Mouse (Mus musculus): ENCODE measurements at regions not wholly inside any gene's neighbourhood (a gene's known extent, or its start where the extent isn't known, plus 50 kb on each side); places are given as distances from the start of the nearest gene placed in this dataset.
"Not testable (repeated sequence)": the region's sequence is repeated elsewhere in the genome, so short reads cannot be mapped to it uniquely, and the experiment has no call there.

- peak in 1 of 2 experiments; percentile 15 for DNase-seq (ENCODE audit: low spot score in 2 of 2)
These were observed 216.2 kb upstream of the Sesn3 start for GRCm38 (mm10) chr9:14058592-14059227.

GRCm38 (mm10) chr9:14059228-14059779 is 215.6 kb upstream of the Sesn3 start:
- DNase-seq (ENCODE audit: low spot score in 2 of 2): peak in 1 of 2 experiments; percentile 29

- DNase-seq (ENCODE audit: low spot score in 2 of 2): no peak
These were observed 214.6 kb upstream of the Sesn3 start for GRCm38 (mm10) chr9:14060257-14060656.

GRCm38 (mm10) chr9:14061389-14061788 is 213.5 kb upstream of the Sesn3 start:
- DNase-seq (ENCODE audit: low spot score in 2 of 2): no peak

DNA sequence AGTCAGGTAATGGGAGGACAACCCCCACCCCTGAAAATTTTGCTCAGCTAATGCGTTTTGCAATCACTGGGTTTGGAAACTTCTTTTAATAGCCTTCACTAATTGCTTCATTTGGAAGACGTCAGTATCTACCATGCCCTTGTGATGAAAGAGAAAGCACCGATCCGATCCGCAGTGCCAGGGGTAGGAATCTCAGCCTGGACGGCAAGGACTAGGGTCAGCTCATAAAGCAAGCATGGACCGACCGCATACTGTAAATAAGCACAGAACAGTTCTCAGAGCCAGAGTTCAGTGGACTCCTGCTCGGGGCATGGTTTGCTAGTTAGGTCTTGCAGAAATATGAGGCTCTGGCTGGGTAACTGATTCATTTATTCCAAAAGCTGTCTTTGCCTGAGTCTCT is 213.0 kb upstream of the Sesn3 start:
- DNase-seq (ENCODE audit: low spot score in 2 of 2): no peak

- no peak for DNase-seq (ENCODE audit: low spot score in 2 of 2)
These were observed 212.2 kb upstream of the Sesn3 start for GRCm38 (mm10) chr9:14062706-14063105.

GRCm38 (mm10) chr9:14066741-14067140 is 208.1 kb upstream of the Sesn3 start:
- not testable (repeated sequence) for DNase-seq (ENCODE audit: low spot score in 2 of 2)

DNA sequence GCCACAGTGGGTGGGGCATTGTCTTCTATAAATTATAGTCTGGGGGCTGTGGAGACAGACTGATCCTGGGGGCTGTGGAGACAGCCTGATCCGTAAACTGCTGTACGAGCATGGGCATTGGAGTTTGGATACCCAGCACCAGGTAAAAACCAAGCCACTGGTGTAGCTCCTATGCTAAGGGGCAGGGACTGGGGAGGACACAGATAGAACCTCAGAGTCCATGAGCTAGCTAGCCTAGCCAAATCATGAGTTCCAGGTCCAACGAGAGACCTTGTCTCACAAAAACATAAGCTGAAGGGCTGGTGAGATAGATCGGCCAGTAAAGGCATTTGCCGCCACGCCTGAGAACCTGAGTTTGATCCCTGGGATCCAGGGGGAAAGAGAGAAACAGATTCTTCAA is 205.8 kb upstream of the Sesn3 start:
- no peak for DNase-seq (ENCODE audit: low spot score in 2 of 2)

DNA sequence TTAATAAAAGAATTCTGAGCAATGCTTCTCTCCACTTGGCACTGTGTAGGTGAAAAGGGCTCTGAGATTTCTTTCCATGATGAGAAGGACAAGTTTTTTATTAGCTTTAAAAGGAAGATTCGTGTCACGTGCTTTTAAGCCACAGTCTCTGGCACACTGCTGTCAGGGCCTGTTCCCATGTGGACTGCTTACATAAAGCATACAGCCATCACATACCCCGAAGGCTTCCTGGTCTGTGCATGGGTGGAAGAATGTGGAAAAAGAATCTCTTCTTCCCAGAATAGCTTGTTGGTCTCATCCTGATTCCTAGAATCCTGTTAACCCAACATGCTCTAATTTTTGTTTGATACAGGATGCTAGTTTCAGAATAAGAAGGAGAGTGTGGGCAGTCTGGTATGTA is 205.1 kb upstream of the Sesn3 start:
- DNase-seq (ENCODE audit: low spot score in 2 of 2): no peak

GRCm38 (mm10) chr9:14071728-14072127 is 203.1 kb upstream of the Sesn3 start:
- DNase-seq (ENCODE audit: low spot score in 2 of 2): no peak

GRCm38 (mm10) chr9:14072950-14073349 is 201.9 kb upstream of the Sesn3 start:
- DNase-seq (ENCODE audit: low spot score in 2 of 2): no peak

GRCm38 (mm10) chr9:14074273-14074672 is 200.6 kb upstream of the Sesn3 start:
- DNase-seq (ENCODE audit: low spot score in 2 of 2): no peak

DNA sequence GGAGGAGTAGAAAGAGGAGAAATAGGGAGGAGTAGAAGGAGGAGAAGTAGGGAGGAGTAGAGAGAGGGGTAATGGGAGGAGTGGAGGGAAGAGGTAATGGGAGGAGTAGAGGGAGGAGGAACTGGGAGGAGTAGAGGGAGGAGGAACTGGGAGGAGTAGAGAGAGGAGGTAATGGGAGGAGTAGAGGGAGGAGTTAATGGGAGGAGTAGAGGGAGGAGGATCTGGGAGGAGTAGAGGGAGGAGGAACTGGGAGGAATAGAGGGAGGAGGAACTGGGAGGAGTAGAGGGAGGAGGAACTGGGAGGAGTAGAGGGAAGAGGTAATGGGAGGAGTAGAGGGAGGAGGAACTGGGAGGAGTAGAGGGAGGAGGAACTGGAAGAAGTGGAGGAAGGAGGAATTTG is 200.0 kb upstream of the Sesn3 start:
- not testable (repeated sequence) for DNase-seq (ENCODE audit: low spot score in 2 of 2)

DNA sequence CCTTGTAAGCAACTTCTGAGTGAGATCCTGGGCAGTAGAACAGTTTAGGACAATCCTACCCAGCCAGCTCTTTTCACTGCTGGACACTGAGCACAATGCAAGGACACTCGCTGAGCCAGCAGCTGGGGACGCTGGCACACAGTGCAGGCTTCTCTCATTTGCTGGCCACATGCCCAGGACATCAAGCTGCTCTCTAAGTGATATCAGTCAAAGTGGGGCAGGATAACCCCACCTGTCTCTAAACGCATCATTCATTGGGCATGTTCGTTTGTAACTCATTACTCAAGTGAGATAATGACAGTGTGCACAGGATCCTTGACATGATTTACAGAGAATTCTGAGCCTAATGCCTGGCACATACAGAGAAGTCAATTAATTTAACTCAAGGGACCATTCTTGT is 199.4 kb upstream of the Sesn3 start:
- DNase-seq (ENCODE audit: low spot score in 2 of 2): peak; percentile 35 to 51

DNA sequence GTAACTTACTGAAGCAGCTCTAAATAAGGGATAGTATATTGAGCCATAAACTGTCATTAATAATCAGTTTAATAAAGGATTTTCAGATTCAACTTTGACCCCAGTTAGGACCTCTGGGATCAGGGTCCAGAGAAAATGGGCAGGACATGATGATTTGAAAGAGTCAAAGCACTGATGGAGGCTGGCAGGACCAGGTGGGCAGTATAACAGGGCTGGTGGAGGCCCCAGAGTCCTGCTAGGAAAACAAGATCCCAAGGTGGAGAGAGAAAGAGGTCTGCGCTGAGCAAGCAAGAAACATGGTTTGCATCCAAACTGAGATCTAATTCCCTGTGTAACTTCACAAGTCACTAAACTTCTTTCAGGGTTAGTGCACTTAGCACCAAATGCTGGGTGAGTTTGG is 199.0 kb upstream of the Sesn3 start:
- DNase-seq (ENCODE audit: low spot score in 2 of 2): no peak

GRCm38 (mm10) chr9:14076728-14077127 is 198.1 kb upstream of the Sesn3 start:
- DNase-seq (ENCODE audit: low spot score in 2 of 2): no peak

GRCm38 (mm10) chr9:14081138-14081537 is 193.7 kb upstream of the Sesn3 start:
- DNase-seq (ENCODE audit: low spot score in 2 of 2): no peak

- DNase-seq (ENCODE audit: low spot score in 2 of 2): no peak
These were observed 188.7 kb upstream of the Sesn3 start for GRCm38 (mm10) chr9:14086201-14086600.

GRCm38 (mm10) chr9:14086611-14087010 is 188.3 kb upstream of the Sesn3 start:
- no peak for DNase-seq (ENCODE audit: low spot score in 2 of 2)

DNA sequence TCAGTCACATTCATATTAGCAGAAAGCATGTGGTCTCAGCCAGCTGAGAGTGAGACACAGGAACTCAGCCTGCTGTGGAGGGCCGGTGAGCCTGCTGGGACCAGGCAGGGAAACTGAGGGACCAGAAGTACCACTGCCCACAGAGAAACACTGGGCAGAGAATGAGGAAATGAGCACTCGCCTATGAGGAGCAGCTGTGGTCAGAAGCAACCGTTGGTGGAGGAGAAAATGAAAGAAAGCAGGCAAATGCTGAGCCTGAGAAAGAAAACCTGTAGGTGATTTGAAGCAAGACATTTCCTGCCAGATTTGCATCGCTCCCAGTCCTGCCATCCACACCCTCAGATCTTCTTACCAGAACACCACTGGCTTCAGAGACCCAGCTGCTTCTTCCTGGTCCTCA is 187.0 kb upstream of the Sesn3 start:
- DNase-seq (ENCODE audit: low spot score in 2 of 2): no peak

DNA sequence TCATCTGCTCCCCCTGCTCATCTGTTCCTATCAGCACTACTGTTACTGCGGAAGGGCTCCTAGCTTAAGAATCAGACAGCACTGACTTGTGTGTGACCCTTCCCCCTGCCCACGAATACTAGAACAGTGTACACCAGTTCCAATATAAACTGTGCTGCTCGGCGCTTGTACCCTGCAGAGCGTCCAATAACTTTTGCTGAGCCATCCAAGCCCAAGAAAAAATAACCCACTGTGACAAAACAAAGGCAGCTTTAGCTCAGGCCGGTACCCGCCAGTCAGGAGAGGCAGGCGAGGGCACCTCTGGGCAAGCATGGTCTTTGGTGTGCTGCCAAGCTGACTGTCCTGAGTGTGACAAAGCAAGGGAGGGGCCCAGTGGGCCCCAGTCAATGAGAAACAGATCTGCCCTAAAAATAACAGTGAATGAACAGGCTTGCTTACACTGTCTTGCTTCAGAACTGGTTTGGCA is 185.0 kb upstream of the Sesn3 start:
- peak; percentile 44 to 45 for DNase-seq (ENCODE audit: low spot score in 2 of 2)

DNA sequence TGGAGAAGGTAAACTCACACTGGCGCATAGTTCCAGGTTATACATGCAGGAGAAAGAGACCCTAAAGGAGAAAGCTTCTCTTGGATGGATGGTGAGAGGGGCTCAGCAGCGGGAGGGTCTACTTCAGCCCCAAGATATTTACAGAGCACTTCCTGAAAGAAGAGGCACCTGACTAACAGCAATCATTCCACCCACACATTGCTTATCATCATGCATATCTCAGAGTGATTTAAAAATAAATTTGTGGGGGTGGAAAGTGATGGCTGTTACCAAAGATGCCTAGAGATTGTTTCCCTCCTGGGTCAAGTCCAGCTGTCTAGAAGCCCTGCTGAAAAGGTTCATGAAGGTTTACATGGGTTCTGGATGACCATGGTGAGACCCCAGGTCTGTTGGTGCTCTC is 184.4 kb upstream of the Sesn3 start:
- DNase-seq (ENCODE audit: low spot score in 2 of 2): no peak

- DNase-seq (ENCODE audit: low spot score in 2 of 2): peak in 1 of 2 experiments; percentile 17
These were observed 183.6 kb upstream of the Sesn3 start for GRCm38 (mm10) chr9:14091099-14091930.

Data from frontal cortex, postnatal 36 days (tissue).